Mouse (Mus musculus) heart, embryonic 14.5 days (tissue): ENCODE results near the gene Kif26b. TPM values are rescaled to one million over a fixed set of nuclear protein-coding genes. Genes with fewer than 3 reads are reported as not detected.

Experiments used
- ATAC-seq: fragments of 200-750 bp; cut with Nextera tagmentation; 2 replicates; pipeline ENCODE4 v1.8.0; 2017; ENCODE audit warnings: low read depth, moderate TSS enrichment; ENCODE audit not compliant: insufficient number of reproducible peaks, insufficient read depth, low FRiP score
- H3K27ac ChIP-seq, 2 experiments: fragments of 200-500 bp in 1 of 2; fragments of 300-500 bp in 1 of 2; sonication (generic) in 1 of 2; replicated peaks in 1 of 2; 2 replicates each; pipeline ENCODE4 v1.5.1; 2012 to 2014; ENCODE audit warnings: low read depth in 2 of 2, low read length in 2 of 2, control low read depth in 1 of 2, mild to moderate bottlenecking in 1 of 2, mixed read lengths in 1 of 2; ENCODE audit not compliant: control insufficient read depth in 1 of 2, insufficient read depth in 1 of 2
- H3K27me3 ChIP-seq: fragments of 300-500 bp; sonication (generic); 2 replicates; pipeline ENCODE4 v1.6.1; 2014; ENCODE audit warnings: mild to moderate bottlenecking, low read length, control low read depth; ENCODE audit not compliant: control insufficient read depth, insufficient read depth
- H3K36me3 ChIP-seq: fragments of 300-500 bp; sonication (generic); 2 replicates; pipeline ENCODE4 v1.6.1; 2014; ENCODE audit warnings: mild to moderate bottlenecking, control low read depth, low read length, mixed read lengths; ENCODE audit not compliant: control insufficient read depth, insufficient read depth
- H3K4me1 ChIP-seq, 2 experiments: fragments of 200-500 bp in 1 of 2; fragments of 300-500 bp in 1 of 2; sonication (generic) in 1 of 2; 2 replicates each; pipeline ENCODE4 v1.6.1; 2012 to 2014; ENCODE audit warnings: low read length in 2 of 2, control low read depth in 1 of 2, mixed read lengths in 1 of 2; ENCODE audit not compliant: control insufficient read depth in 2 of 2, insufficient read depth in 2 of 2
- H3K4me2 ChIP-seq: fragments of 300-500 bp; sonication (generic); 2 replicates; pipeline ENCODE4 v1.6.1; 2014; ENCODE audit warnings: mild to moderate bottlenecking, low read length
- H3K4me3 ChIP-seq, 2 experiments: fragments of 200-500 bp in 1 of 2; fragments of 300-500 bp in 1 of 2; sonication (generic) in 1 of 2; 2 replicates each; pipeline ENCODE4 v1.5.1; 2012 to 2014; ENCODE audit warnings: low read length in 2 of 2, mild to moderate bottlenecking in 2 of 2, control low read depth in 1 of 2, low read depth in 1 of 2, moderate library complexity in 1 of 2; ENCODE audit not compliant: control insufficient read depth in 1 of 2, insufficient read depth in 1 of 2
- H3K9ac ChIP-seq: fragments of 300-500 bp; sonication (generic); 2 replicates; pipeline ENCODE4 v1.6.1; 2014; ENCODE audit warnings: mild to moderate bottlenecking, low read length
- H3K9me3 ChIP-seq: fragments of 300-500 bp; sonication (generic); 2 replicates; pipeline ENCODE4 v1.6.1; 2016; ENCODE audit warnings: low read length, control low read depth; ENCODE audit not compliant: control insufficient read depth
- WGBS: fragments of 180-500 bp; shearing (Covaris S2); extraction: QIAGEN DNeasy Blood & Tissue Kit; methylation state at CpG from one replicate; pipeline ENCODE4 v1.1.7; 2014; 5-methylcytosine and 5-hydroxymethylcytosine counted together
- polyA plus RNA-seq: library from polyadenylated mRNA; unstranded; fragments of >200 nt; fragmentation: Nextera tagmentation; extraction: Ambion mirVana; gene quantifications from 2 replicates; pipeline ENCODE4 v1.2.1, GENCODE M21; 2014

The Kif26b gene
- polyA plus RNA-seq, 1 experiment from 2014 or later, result 14.4 TPM

- Histone ChIP-seq H3K9me3 (no peaks in the 10 kb centered on the region), H3K9ac (no peak overlapping the region), H3K4me3 (no peak overlapping the region), H3K4me1 (no peaks in the 10 kb centered on the region), H3K4me2 (no peak overlapping the region), H3K36me3 (no peaks in the 10 kb centered on the region), H3K27ac (no peak overlapping the region), H3K27me3 (no peaks in the 10 kb centered on the region)
- ATAC-seq, result no peak
- WGBS, result 51% methylated on average over 7 of the region's 7 CpGs
Measured at GRCm38 (mm10) chr1:178960015-178960559, 431.2 kb downstream of the Kif26b start.

GRCm38 (mm10) chr1:178961661-178962060, 432.7 kb downstream of the Kif26b start:
- no peak for ATAC-seq
- WGBS, result 86% methylated on average over 9 of the region's 9 CpGs
- no peaks in the 10 kb centered on the region for H3K4me1 ChIP-seq
- H3K4me2 ChIP-seq, result no peak overlapping the region
- H3K27ac ChIP-seq, result no peak overlapping the region
- no peak overlapping the region for H3K4me3 ChIP-seq
- H3K27me3 ChIP-seq, result no peaks in the 10 kb centered on the region
- H3K9me3 ChIP-seq, result no peaks in the 10 kb centered on the region
- no peak overlapping the region for H3K9ac ChIP-seq
- no peaks in the 10 kb centered on the region for H3K36me3 ChIP-seq

- no peak for ATAC-seq
- no peaks in the 10 kb centered on the region for H3K9me3 ChIP-seq
- no peak overlapping the region for H3K9ac ChIP-seq
- H3K27ac ChIP-seq, result no peak overlapping the region
- H3K4me1 ChIP-seq, result no peaks in the 10 kb centered on the region
- H3K36me3 ChIP-seq, result no peaks in the 10 kb centered on the region
- no peaks in the 10 kb centered on the region for H3K27me3 ChIP-seq
- H3K4me2 ChIP-seq, result no peak overlapping the region
- no peak overlapping the region for H3K4me3 ChIP-seq
- WGBS, result 86% methylated on average over 10 of the region's 10 CpGs
Measured at GRCm38 (mm10) chr1:178972055-178972454, 443.1 kb downstream of the Kif26b start.

- H3K4me3 ChIP-seq, result no peak overlapping the region
- WGBS, result 57% methylated on average over 8 of the region's 8 CpGs
- no peak overlapping the region for H3K4me2 ChIP-seq
- no peaks in the 10 kb centered on the region for H3K9me3 ChIP-seq
- ATAC-seq, result no peak
- peaks cover 4 to 10% of the 10 kb centered on the region in 2 experiments; a peak in 2 of 4 replicates for H3K4me1 ChIP-seq
- no peaks in the 10 kb centered on the region for H3K27me3 ChIP-seq
- H3K36me3 ChIP-seq, result no peaks in the 10 kb centered on the region
- no peak overlapping the region for H3K9ac ChIP-seq
- no peak overlapping the region for H3K27ac ChIP-seq
Measured at GRCm38 (mm10) chr1:178978617-178979245, 449.8 kb downstream of the Kif26b start.

- no peak overlapping the region for H3K9ac ChIP-seq
- no peaks in the 10 kb centered on the region for H3K27me3 ChIP-seq
- H3K36me3 ChIP-seq, result no peaks in the 10 kb centered on the region
- no peak overlapping the region for H3K4me2 ChIP-seq
- H3K4me1 ChIP-seq, result peaks cover 4 to 10% of the 10 kb centered on the region in 2 experiments; a peak in 2 of 4 replicates
- H3K27ac ChIP-seq, result no peak overlapping the region
- no peak overlapping the region for H3K4me3 ChIP-seq
- ATAC-seq, result no peak
- H3K9me3 ChIP-seq, result no peaks in the 10 kb centered on the region
Measured at GRCm38 (mm10) chr1:178980185-178980584, 451.3 kb downstream of the Kif26b start.

- Histone ChIP-seq H3K36me3 (no peaks in the 10 kb centered on the region), H3K9ac (no peak overlapping the region), H3K4me3 (no peak overlapping the region), H3K4me2 (no peak overlapping the region), H3K4me1 (peaks cover 4 to 10% of the 10 kb centered on the region in 2 experiments; a peak in 2 of 4 replicates), H3K27me3 (no peaks in the 10 kb centered on the region), H3K9me3 (no peaks in the 10 kb centered on the region), H3K27ac (no peak overlapping the region)
- ATAC-seq, result no peak
- WGBS, result 68% methylated on average over 5 of the region's 5 CpGs
Measured at GRCm38 (mm10) chr1:178981641-178982040, 452.7 kb downstream of the Kif26b start.

GRCm38 (mm10) chr1:178988176-178988575, 459.3 kb downstream of the Kif26b start:
- H3K27me3 ChIP-seq, result no peaks in the 10 kb centered on the region
- WGBS, result 58% methylated on average over 1 of the region's 1 CpGs

More at GRCm38 (mm10) chr1:178988176-178988575, 459.3 kb downstream of the Kif26b start:
- Histone ChIP-seq H3K4me2 (no peak overlapping the region), H3K4me3 (no peak overlapping the region), H3K27ac (no peak overlapping the region), H3K9me3 (no peaks in the 10 kb centered on the region), H3K9ac (no peak overlapping the region), H3K36me3 (no peaks in the 10 kb centered on the region), H3K4me1 (peaks cover 6 to 7% of the 10 kb centered on the region in 2 experiments)
- no peak for ATAC-seq
